Comparison of ENCODE assay signal across 9 mouse cellular contexts in the genomic region with DNA sequence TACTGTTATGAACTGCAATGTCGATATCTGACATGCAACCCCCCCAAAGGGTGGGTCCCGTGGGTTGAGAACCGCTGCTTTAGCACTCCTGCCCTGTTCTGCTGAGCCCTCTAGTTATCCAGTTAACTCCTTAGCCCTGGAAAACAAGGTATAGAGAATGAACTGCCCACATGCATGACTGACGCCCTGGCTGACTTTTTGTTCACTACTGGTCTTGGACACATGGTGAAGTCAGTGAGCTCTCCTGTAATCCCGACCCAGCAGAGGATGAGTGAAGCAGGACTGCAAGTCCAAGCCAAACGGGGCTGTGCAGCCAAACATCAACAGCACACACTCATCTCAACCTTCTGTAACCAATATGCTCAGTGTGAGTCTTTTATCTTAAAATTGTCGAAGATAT. TPM values are rescaled to one million over a fixed set of nuclear protein-coding genes. Genes with fewer than 3 reads are reported as not detected.
DNase-seq lines count a peak whose midpoint lies in the region; ATAC-seq and TF ChIP-seq lines count a peak whose summit lies in the region.
"Had no signal": no experiment of that assay in that cellular context is flagged by ENCODE, and none has a peak within 500 bp of the region (broad histone marks: within the 10 kb centered on the region; RNA-seq: fewer than 3 reads in every experiment).

No protein-coding gene starts in this region.

- H3K9me3 ChIP-seq in forebrain, embryonic 10.5 days, result no peaks in the 10 kb centered on the region
- H3K9me3 ChIP-seq in forebrain, embryonic 16.5 days (ENCODE audit: control insufficient read depth, low read length), result no peaks in the 10 kb centered on the region
- no peaks in the 10 kb centered on the region for H3K9me3 ChIP-seq in lung, embryonic 14.5 days (ENCODE audit: low read depth, low read length)
- no peaks in the 10 kb centered on the region for H3K9me3 ChIP-seq in intestine, embryonic 16.5 days (ENCODE audit: control insufficient read depth, low read length)
- H3K9me3 ChIP-seq in neural tube, embryonic 14.5 days (ENCODE audit: control insufficient read depth, low read length), result no peaks in the 10 kb centered on the region
- H3K9me3 ChIP-seq: megakaryocyte, embryonic 14.5 days had no signal

- H3K4me2 ChIP-seq in forebrain, embryonic 16.5 days (ENCODE audit: low read length), result no peak overlapping the region; the same call in 1 of the 2 replicates
- H3K4me2 ChIP-seq in lung, embryonic 14.5 days, result peak overlapping the region; percentile 73
- peak overlapping the region; percentile 76; the same call in 1 of the 2 replicates for H3K4me2 ChIP-seq in intestine, embryonic 16.5 days (ENCODE audit: low read depth, low read length)
- H3K4me2 ChIP-seq in neural tube, embryonic 14.5 days (ENCODE audit: low read depth, low read length), result no peak overlapping the region

- no peak overlapping the region for H3K27ac ChIP-seq in forebrain, embryonic 10.5 days
- H3K27ac ChIP-seq in forebrain, embryonic 16.5 days (ENCODE audit: low read length), result no peak overlapping the region
- no peak overlapping the region for H3K27ac ChIP-seq in lung, embryonic 14.5 days (ENCODE audit: low read depth)
- H3K27ac ChIP-seq in intestine, embryonic 16.5 days (ENCODE audit: low read length), result no peak overlapping the region
- H3K27ac ChIP-seq in neural tube, embryonic 14.5 days (ENCODE audit: low read depth, low read length), result no peak overlapping the region

- TF ChIP-seq CTCF in lung, embryonic 14.5 days (IDR thresholded peaks at IDR 0.05; ENCODE audit: low read depth), result no peak
- TF ChIP-seq CTCF in lung, adult 2 months (IDR thresholded peaks at IDR 0.05; ENCODE audit: insufficient read depth, low read length), result no peak

- WGBS in forebrain, embryonic 10.5 days, result 92% methylated on average over 7 of the region's 7 CpGs
- WGBS in forebrain, embryonic 16.5 days, result 86% methylated on average over 7 of the region's 7 CpGs
- WGBS in lung, embryonic 14.5 days, result 77% methylated on average over 7 of the region's 7 CpGs
- WGBS in lung, adult 2 months, result 75% methylated on average over 7 of the region's 7 CpGs
- WGBS in intestine, embryonic 16.5 days, result 78% methylated on average over 7 of the region's 7 CpGs
- WGBS in neural tube, embryonic 14.5 days, result 89% methylated on average over 7 of the region's 7 CpGs

- H3K4me3 ChIP-seq in forebrain, embryonic 10.5 days, result peak overlapping the region; percentile 99; the same call in 1 of the 2 replicates
- H3K4me3 ChIP-seq in forebrain, embryonic 16.5 days (replicated peaks; ENCODE audit: low read length), result no peak overlapping the region
- peak overlapping the region; percentile 98; the same call in 1 of the 2 replicates for H3K4me3 ChIP-seq in lung, embryonic 14.5 days (ENCODE audit: low read depth, low read length)
- H3K4me3 ChIP-seq in lung, adult 2 months (replicated peaks; ENCODE audit: extremely low read depth, low read depth, low read length), result no peak overlapping the region
- H3K4me3 ChIP-seq in intestine, embryonic 16.5 days (ENCODE audit: low read length), result peak overlapping the region; percentile 8; the same call in 1 of the 2 replicates
- 0 out of 2 replicates have a peak overlapping the region, but pooled peaks have one; percentile 99 for H3K4me3 ChIP-seq in neural tube, embryonic 14.5 days (ENCODE audit: low read depth, low read length)

- peaks cover 25% of the 10 kb centered on the region for H3K4me1 ChIP-seq in forebrain, embryonic 10.5 days
- H3K4me1 ChIP-seq in forebrain, embryonic 16.5 days (replicated peaks; ENCODE audit: control insufficient read depth, insufficient read depth, low read length), result peaks cover 13% of the 10 kb centered on the region
- H3K4me1 ChIP-seq in lung, embryonic 14.5 days (ENCODE audit: insufficient read depth), result no peaks in the 10 kb centered on the region
- H3K4me1 ChIP-seq in lung, adult 2 months (ENCODE audit: control insufficient read depth, insufficient read depth, low read length), result peaks cover 2% of the 10 kb centered on the region
- peaks cover 19% of the 10 kb centered on the region for H3K4me1 ChIP-seq in intestine, embryonic 16.5 days (ENCODE audit: control insufficient read depth, insufficient read depth, low read length)
- H3K4me1 ChIP-seq in neural tube, embryonic 14.5 days (ENCODE audit: control insufficient read depth, insufficient read depth, low read length), result peaks cover 10% of the 10 kb centered on the region

- H3K36me3 ChIP-seq in forebrain, embryonic 10.5 days (replicated peaks), result peaks cover 55% of the 10 kb centered on the region
- H3K36me3 ChIP-seq in forebrain, embryonic 16.5 days (ENCODE audit: control insufficient read depth, insufficient read depth), result peaks cover 5% of the 10 kb centered on the region
- H3K36me3 ChIP-seq in lung, embryonic 14.5 days (ENCODE audit: insufficient read depth), result peaks cover 51% of the 10 kb centered on the region
- peaks cover 12% of the 10 kb centered on the region for H3K36me3 ChIP-seq in intestine, embryonic 16.5 days (ENCODE audit: control insufficient read depth, insufficient read depth, low read length)
- H3K36me3 ChIP-seq in neural tube, embryonic 14.5 days (ENCODE audit: control insufficient read depth, insufficient read depth, low read length), result peaks cover 13% of the 10 kb centered on the region

- no peak for TF ChIP-seq POLR2A in lung, adult 2 months (IDR thresholded peaks at IDR 0.05; ENCODE audit: borderline replicate concordance, extremely low read depth, low read depth, low read length)

- ATAC-seq in forebrain, embryonic 16.5 days, result no peak
- ATAC-seq in lung, embryonic 14.5 days (ENCODE audit: insufficient read depth), result no peak
- ATAC-seq in intestine, embryonic 16.5 days, result no peak
- no peak for ATAC-seq in neural tube, embryonic 14.5 days (ENCODE audit: low read depth)

- no peak overlapping the region for H3K9ac ChIP-seq in forebrain, embryonic 16.5 days (replicated peaks; ENCODE audit: low read depth, low read length)
- H3K9ac ChIP-seq in lung, embryonic 14.5 days, result no peak overlapping the region
- 0 out of 2 replicates have a peak overlapping the region, but pooled peaks have one; percentile 61 for H3K9ac ChIP-seq in intestine, embryonic 16.5 days (ENCODE audit: low read depth, low read length)
- no peak overlapping the region for H3K9ac ChIP-seq in neural tube, embryonic 14.5 days (replicated peaks; ENCODE audit: low read depth, low read length)

- no peaks in the 10 kb centered on the region for H3K27me3 ChIP-seq in forebrain, embryonic 10.5 days (ENCODE audit: poor library complexity, severe bottlenecking)
- H3K27me3 ChIP-seq in forebrain, embryonic 16.5 days (replicated peaks; ENCODE audit: control insufficient read depth, insufficient read depth, low read length), result no peaks in the 10 kb centered on the region
- H3K27me3 ChIP-seq in lung, embryonic 14.5 days (ENCODE audit: insufficient read depth, low read length), result no peaks in the 10 kb centered on the region
- no peaks in the 10 kb centered on the region for H3K27me3 ChIP-seq in intestine, embryonic 16.5 days (replicated peaks; ENCODE audit: control insufficient read depth, insufficient read depth, low read length)
- no peaks in the 10 kb centered on the region for H3K27me3 ChIP-seq in neural tube, embryonic 14.5 days (ENCODE audit: control insufficient read depth, insufficient read depth, low read length)

- no peak for DNase-seq in forebrain, embryonic 10.5 days (ENCODE audit: extremely low spot score, low spot score)
- DNase-seq in lung, embryonic 14.5 days, result no peak
- no peak for DNase-seq in lung, adult 2 months
- DNase-seq in layer of hippocampus, adult 9-11 months, result no peak
- no peak for DNase-seq in lung, postnatal 36 days

RNA-seq across cellular contexts. Expression of gene Brwd1, which starts 1.8 kb away (rescaled TPM):
- polyA plus RNA-seq in forebrain, embryonic 10.5 days (2016; fragmentation: Nextera tagmentation; extraction: Ambion mirVana), result 138 and 143 TPM in 2 replicates
- 218 and 229 TPM in 2 replicates for polyA plus RNA-seq in forebrain, embryonic 16.5 days (2015; fragmentation: Nextera tagmentation; extraction: Ambion mirVana)
- polyA plus RNA-seq in lung, embryonic 14.5 days (2014; fragmentation: Nextera tagmentation; extraction: Ambion mirVana), result 107 and 109 TPM in 2 replicates
- 24.5 and 27.4 TPM in 2 replicates for polyA plus RNA-seq in lung, adult 2 months (2012; rRNA removed)
- 47.0 and 51.6 TPM in 2 replicates for polyA plus RNA-seq in intestine, embryonic 16.5 days (2015; fragmentation: Nextera tagmentation; extraction: Ambion mirVana)
- 310 and 332 TPM in 2 replicates for polyA plus RNA-seq in neural tube, embryonic 14.5 days (2014; fragmentation: Nextera tagmentation; extraction: Ambion mirVana)

RNA-seq across cellular contexts. Expression of gene Hmgn1, which starts 47.0 kb away (rescaled TPM):
- polyA plus RNA-seq in forebrain, embryonic 10.5 days (2016; fragmentation: Nextera tagmentation; extraction: Ambion mirVana), result 851 and 879 TPM in 2 replicates
- 432 and 519 TPM in 2 replicates for polyA plus RNA-seq in forebrain, embryonic 16.5 days (2015; fragmentation: Nextera tagmentation; extraction: Ambion mirVana)
- polyA plus RNA-seq in lung, embryonic 14.5 days (2014; fragmentation: Nextera tagmentation; extraction: Ambion mirVana), result 746 and 786 TPM in 2 replicates
- 27.4 and 38.0 TPM in 2 replicates for polyA plus RNA-seq in lung, adult 2 months (2012; rRNA removed)
- polyA plus RNA-seq in intestine, embryonic 16.5 days (2015; fragmentation: Nextera tagmentation; extraction: Ambion mirVana), result 404 and 487 TPM in 2 replicates
- 255 and 354 TPM in 2 replicates for polyA plus RNA-seq in neural tube, embryonic 14.5 days (2014; fragmentation: Nextera tagmentation; extraction: Ambion mirVana)

Comparison
In these comparisons a context has a peak if more than half of its experiments do, and no peak if none do; other contexts are left out.
1. H3K4me3 ChIP-seq: peak in forebrain, embryonic 10.5 days (single experiment), lung, embryonic 14.5 days (single experiment), intestine, embryonic 16.5 days (single experiment) and neural tube, embryonic 14.5 days (single experiment); none in forebrain, embryonic 16.5 days (single experiment) and lung, adult 2 months (single experiment).
2. H3K4me2 ChIP-seq: peak in lung, embryonic 14.5 days (single experiment) and intestine, embryonic 16.5 days (single experiment); none in forebrain, embryonic 16.5 days (single experiment) and neural tube, embryonic 14.5 days (single experiment).